Mouse (Mus musculus) brain, embryonic 14.5 days (tissue): ENCODE results near the gene Krt9.

Experiments
- CTCF ChIP-seq: fragments of 200-500 bp; IDR thresholded peaks from 2 replicates; pipeline ENCODE4 v1.5.1; 2012; ENCODE audit warnings: inconsistent platforms, mild to moderate bottlenecking, moderate library complexity, borderline replicate concordance; ENCODE audit not compliant: insufficient read depth, insufficient read length; ENCODE audit errors: extremely low read depth
- POLR2A ChIP-seq: fragments of 200-500 bp; IDR thresholded peaks from 2 replicates; pipeline ENCODE4 v1.6.1; 2012; ENCODE audit warnings: mild to moderate bottlenecking, inconsistent platforms, borderline replicate concordance; ENCODE audit not compliant: poor library complexity, insufficient read depth, insufficient read length, severe bottlenecking; ENCODE audit errors: extremely low read depth

GRCm38 (mm10) chr11:100138809-100139208 is 54.2 kb downstream of the Krt9 start:
- no peak for TF ChIP-seq POLR2A
- TF ChIP-seq CTCF: no peak
